Mouse (Mus musculus) kidney, adult 2 months (tissue): ENCODE data around the gene Plekhm2.

ENCODE experiments used
- CTCF ChIP-seq: fragments of 200-500 bp; conservative IDR thresholded peaks from 2 replicates; pipeline ENCODE4 v1.5.1; 2011; ENCODE audit warnings: low read depth, mild to moderate bottlenecking, control low read depth, low read length, moderate library complexity, mixed read lengths; ENCODE audit not compliant: insufficient read depth, insufficient read length
- POLR2A ChIP-seq: fragments of 200-500 bp; IDR thresholded peaks from one replicate; pipeline ENCODE4 v1.6.1; 2011; ENCODE audit warnings: low read depth, low read length, control low read depth

- TF ChIP-seq CTCF (no peak), POLR2A (no peak)
Observed at GRCm38 (mm10) chr4:141705331-141705730, 40.6 kb upstream of the Plekhm2 start.
